Mouse (Mus musculus) left cerebral cortex, adult 8-10 months (tissue): ENCODE results near the gene Hist1h2bq. TPM values are rescaled to one million over a fixed set of nuclear protein-coding genes. Genes with fewer than 3 reads are reported as not detected.
A peak's percentile ranks its signal among the peaks of the same experiment; 100 is the strongest.
"Not testable (repeated sequence)": the region's sequence is repeated elsewhere in the genome, so short reads cannot be mapped to it uniquely, and the experiment has no call there.

Experiments
- DNase-seq, 2 experiments: peaks; one replicate each; pipeline ENCODE4 v3.0.0; 2022; ENCODE audit warnings: low spot score in 2 of 2
- total RNA-seq, 4 experiments: library from RNA; stranded (reverse); gene quantifications; 2 replicates each; pipeline ENCODE4 v1.2.4; 2022

Hist1h2bq gene
- 10 to 100 TPM; 26.3 to 44.6 (median 31.8) TPM for total RNA-seq

GRCm38 (mm10) chr13:21810073-21810472 is at the start of gene Hist1h2bq, which contains the start of gene Hist1h2ao:
TSS of gene Hist1h2bq (minus strand) at chr13:21810197.
TSS of gene Hist1h2ao (plus strand) at chr13:21810465.
- DNase-seq = not testable (repeated sequence)

GRCm38 (mm10) chr13:21855698-21856162 is 45.7 kb upstream of the Hist1h2bq start:
- peak; percentile 23 to 41 for DNase-seq

GRCm38 (mm10) chr13:21855146-21855545 is 45.1 kb upstream of the Hist1h2bq start:
- DNase-seq = peak; percentile 64 to 95

- no peak for DNase-seq
Measured at GRCm38 (mm10) chr13:21852215-21852945, 42.4 kb upstream of the Hist1h2bq start.

GRCm38 (mm10) chr13:21850696-21851095 is 40.7 kb upstream of the Hist1h2bq start:
- not testable (repeated sequence) for DNase-seq

DNA sequence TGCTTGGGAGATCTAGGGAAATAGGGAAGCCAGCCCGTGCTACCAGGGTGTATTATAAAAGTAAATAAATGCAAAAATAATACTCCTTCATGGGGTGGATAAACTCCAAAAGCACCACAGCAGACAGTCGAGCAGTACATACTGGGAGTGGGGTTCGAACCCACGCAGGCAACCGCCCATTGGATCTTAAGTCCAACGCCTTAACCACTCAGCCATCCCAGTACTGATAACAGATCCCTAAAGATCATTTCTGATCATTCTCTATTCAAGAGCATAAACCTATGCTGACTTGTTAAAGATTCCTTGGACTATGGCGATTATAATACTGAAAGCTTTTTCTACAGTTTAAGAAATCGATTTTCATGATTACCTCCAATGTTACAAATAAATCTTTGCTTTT is 37.9 kb upstream of the Hist1h2bq start:
- no peak for DNase-seq

GRCm38 (mm10) chr13:21846356-21846755 is 36.4 kb upstream of the Hist1h2bq start:
- DNase-seq = not testable (repeated sequence)

DNA sequence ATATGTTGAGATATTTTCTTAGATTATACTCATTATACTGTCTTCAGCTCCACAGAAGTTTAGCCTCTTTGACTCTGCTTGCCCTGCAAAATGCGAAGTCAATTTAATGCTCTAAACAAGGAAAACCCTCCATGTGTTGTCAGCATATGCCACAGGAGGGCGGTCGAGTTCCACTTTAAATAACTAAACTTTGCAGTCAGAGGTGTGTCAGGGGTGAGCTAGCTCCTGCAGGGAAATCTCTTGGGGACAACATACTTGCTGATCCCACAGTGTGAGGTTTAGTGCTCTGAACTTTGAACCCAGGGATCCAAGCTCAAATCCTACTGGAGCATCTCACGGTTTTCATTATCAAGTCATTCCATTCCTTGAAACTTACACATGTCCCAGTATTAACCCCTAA is 30.5 kb upstream of the Hist1h2bq start:
- DNase-seq = not testable (repeated sequence)

DNA sequence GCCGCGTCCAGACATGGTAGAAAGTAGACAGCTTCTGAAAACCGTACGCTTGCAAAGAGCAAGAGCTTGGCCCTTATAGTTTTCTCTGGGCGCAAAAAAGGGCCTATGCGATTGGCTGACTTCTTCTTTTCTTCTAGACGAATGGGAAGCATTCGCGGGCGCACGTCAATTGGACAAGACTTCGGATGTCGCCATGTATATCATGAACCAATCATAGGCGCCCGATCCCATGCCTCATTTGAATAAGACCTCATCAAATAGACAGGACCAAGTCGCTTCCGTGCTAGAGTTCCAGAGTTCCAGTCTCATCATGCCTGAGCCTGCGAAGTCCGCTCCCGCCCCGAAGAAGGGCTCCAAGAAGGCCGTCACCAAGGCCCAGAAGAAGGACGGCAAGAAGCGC is 23.5 kb upstream of the Hist1h2bq start, which contains the start of the genes Hist1h2ap and Hist1h2br:
Gene Hist1h2ap, minus strand, starts transcription at position 47 of the 400 bp plus-strand sequence.
Gene Hist1h2br, plus strand, starts transcription at position 283 of the 400 bp plus-strand sequence.
- not testable (repeated sequence) for DNase-seq

DNA sequence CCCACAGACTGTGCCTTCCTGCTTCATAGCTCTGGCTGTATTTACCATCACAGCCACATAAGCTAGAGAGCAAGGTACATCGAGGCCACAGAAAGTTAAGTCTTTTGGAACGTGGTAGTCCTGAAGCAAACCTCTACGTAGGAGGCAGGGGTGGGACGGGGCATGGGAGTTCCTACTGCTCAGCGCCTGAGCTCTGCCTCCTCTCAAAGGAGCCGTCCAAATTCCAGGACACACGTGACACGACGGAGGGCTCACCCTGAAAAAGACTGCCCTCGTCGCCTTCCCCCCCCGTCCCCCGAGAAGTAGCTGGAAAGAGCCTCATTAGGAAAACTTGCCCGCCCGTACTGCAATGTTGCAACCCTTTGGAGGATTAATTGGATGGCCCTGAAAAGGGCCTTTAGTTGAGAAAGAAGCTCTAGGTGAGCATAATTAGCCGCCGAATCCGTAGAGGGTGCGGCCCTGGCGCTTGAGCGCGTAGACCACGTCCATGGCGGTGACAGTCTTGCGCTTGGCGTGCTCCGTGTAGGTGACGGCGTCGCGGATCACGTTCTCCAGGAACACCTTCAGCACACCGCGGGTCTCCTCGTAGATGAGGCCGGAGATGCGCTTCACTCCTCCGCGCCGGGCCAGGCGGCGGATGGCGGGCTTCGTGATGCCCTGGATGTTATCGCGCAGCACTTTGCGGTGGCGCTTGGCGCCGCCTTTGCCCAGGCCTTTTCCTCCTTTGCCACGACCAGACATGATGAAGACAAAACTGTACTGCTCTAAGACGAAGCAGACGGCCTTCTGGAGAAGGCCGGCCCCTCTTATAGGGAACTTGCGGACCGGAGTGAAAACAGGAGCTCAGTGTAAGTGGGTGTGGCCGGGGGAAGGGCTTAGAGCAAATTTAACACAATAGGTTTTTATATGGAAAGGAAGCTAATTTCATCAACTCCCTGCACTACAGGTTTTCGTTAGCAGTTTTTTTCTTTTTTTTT is 21.7 kb upstream of the Hist1h2bq start, which contains the start of gene Hist1h4n:
Gene Hist1h4n, minus strand, starts transcription at position 779 of the 977 bp plus-strand sequence.
- peak in 1 of 2 experiments; percentile 30 for DNase-seq

DNA sequence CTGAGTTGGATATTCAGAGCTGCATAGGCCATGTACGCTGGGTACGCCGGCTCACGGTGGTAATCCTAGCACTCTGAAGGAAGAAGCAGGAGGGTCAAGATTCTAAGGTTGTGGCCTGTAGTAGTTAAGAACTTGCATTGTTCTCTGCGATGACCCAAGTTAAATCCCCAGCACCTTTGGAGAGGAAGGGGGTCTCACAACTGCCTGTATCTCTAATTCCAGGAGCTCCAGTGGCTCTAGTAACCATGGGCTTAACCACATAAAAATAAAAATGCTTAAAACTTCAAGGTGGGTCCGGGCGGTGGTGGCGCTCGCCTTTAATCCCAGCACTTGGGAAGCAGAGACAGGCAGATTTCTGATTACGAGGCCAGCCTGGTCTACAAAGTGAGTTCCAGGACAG is 20.3 kb upstream of the Hist1h2bq start:
- no peak for DNase-seq

- DNase-seq = no peak
Measured at GRCm38 (mm10) chr13:21828511-21828910, 18.5 kb upstream of the Hist1h2bq start.

GRCm38 (mm10) chr13:21820082-21820890 is 10.3 kb upstream of the Hist1h2bq start:
- DNase-seq = not testable (repeated sequence)

DNA sequence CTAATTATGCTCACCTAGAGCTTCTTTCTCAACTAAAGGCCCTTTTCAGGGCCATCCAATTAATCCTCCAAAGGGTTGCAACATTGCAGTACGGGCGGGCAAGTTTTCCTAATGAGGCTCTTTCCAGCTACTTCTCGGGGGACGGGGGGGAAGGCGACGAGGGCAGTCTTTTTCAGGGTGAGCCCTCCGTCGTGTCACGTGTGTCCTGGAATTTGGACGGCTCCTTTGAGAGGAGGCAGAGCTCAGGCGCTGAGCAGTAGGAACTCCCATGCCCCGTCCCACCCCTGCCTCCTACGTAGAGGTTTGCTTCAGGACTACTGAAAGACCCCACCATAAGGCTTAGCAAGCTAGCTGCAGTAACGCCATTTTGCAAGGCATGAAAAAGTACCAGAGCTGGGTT is 2.1 kb upstream of the Hist1h2bq start:
- not testable (repeated sequence) for DNase-seq

DNA sequence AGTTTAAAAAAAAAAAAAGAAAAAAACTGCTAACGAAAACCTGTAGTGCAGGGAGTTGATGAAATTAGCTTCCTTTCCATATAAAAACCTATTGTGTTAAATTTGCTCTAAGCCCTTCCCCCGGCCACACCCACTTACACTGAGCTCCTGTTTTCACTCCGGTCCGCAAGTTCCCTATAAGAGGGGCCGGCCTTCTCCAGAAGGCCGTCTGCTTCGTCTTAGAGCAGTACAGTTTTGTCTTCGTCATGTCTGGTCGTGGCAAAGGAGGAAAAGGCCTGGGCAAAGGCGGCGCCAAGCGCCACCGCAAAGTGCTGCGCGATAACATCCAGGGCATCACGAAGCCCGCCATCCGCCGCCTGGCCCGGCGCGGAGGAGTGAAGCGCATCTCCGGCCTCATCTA is 1.5 kb upstream of the Hist1h2bq start, which contains the start of gene Hist1h4m:
Gene Hist1h4m, plus strand, starts transcription at position 208 of the 400 bp plus-strand sequence.
- DNase-seq = peak; percentile 27 to 32

DNA sequence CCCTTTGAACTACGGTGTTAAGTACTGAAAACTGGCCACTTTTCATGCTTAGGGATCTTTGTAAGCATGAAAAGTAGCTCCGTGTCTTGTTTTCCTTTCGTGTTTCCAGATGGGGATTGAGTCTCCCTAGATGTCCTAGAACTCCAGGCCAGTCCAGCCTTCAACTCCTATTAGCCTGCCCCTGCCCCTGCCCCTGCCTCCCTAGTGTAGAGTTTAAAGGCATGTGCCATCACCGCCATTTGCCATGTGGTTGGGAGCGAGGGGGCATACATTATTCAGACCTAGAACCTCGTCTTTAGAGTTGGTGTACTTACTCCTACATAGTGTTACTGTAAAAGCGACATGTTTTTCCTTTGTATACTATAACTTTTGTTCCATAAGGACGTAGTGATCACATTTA is 1.1 kb upstream of the Hist1h2bq start:
- not testable (repeated sequence) for DNase-seq

GRCm38 (mm10) chr13:21803058-21803457 is 6.9 kb downstream of the Hist1h2bq start:
- DNase-seq = not testable (repeated sequence)

- DNase-seq = not testable (repeated sequence)
Measured at GRCm38 (mm10) chr13:21797163-21797562, 12.8 kb downstream of the Hist1h2bq start.

GRCm38 (mm10) chr13:21795584-21795983 is 14.4 kb downstream of the Hist1h2bq start:
- no peak for DNase-seq

GRCm38 (mm10) chr13:21790601-21791283 is 19.3 kb downstream of the Hist1h2bq start:
- no peak for DNase-seq
